Mouse (Mus musculus) ES-Bruce4 (cell line): ENCODE measurements around the gene Gpr37l1.

ENCODE experiments used
- CTCF ChIP-seq: IDR thresholded peaks from one replicate; pipeline ENCODE4 v1.8.1; 2011; ENCODE audit warnings: low read depth, low read length
- POLR2A ChIP-seq: IDR thresholded peaks from one replicate; pipeline ENCODE4 v1.8.1; 2011; ENCODE audit warnings: low read length; ENCODE audit not compliant: insufficient read depth

DNA sequence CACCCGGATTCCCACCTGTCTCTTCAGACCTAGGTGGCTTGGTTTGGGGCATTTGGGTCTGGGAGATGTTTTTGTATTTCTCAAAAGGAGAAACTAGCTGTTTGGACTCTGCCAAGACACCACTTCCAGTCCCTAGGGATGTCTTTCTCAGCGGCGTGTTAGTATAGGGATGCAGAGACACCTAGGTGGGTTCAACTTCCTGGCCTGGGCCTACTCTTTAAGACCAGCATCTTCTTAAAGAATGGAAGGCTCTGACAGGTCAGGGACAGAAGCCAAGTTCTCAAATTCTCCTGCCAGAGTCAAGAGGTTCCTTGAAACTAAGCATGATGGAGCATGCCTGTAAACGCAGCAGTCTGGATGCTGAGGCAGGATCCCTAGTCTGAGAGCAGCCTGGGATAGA is 19.0 kb downstream of the Gpr37l1 start:
- no peak for TF ChIP-seq POLR2A
- TF ChIP-seq CTCF: no peak
